Mouse (Mus musculus) ovary, postnatal 10 days (tissue): ENCODE measurements at regions not wholly inside any gene's neighbourhood (a gene's known extent, or its start where the extent isn't known, plus 50 kb on each side); places are given as distances from the start of the nearest gene placed in this dataset.

ENCODE experiments used
- DNase-seq: peaks from one replicate; pipeline ENCODE4 v3.0.0; 2022; ENCODE audit warnings: low spot score

- no peak for DNase-seq
These were observed 52.9 kb upstream of the Tnfaip3 start for GRCm38 (mm10) chr10:19068377-19068776.

GRCm38 (mm10) chr10:19067623-19068022 is 52.2 kb upstream of the Tnfaip3 start:
- no peak for DNase-seq

- DNase-seq: no peak
These were observed 51.4 kb upstream of the Tnfaip3 start for GRCm38 (mm10) chr10:19066821-19067350.
